Mouse (Mus musculus) urinary bladder, postnatal 36 days (tissue): ENCODE measurements at regions not wholly inside any gene's neighbourhood (a gene's known extent, or its start where the extent isn't known, plus 50 kb on each side); places are given as distances from the start of the nearest gene placed in this dataset.

Experiments used
- DNase-seq, 2 experiments: peaks; one replicate each; pipeline ENCODE4 v3.0.0; 2022; ENCODE audit warnings: low spot score in 2 of 2, mixed read lengths in 1 of 2

DNA sequence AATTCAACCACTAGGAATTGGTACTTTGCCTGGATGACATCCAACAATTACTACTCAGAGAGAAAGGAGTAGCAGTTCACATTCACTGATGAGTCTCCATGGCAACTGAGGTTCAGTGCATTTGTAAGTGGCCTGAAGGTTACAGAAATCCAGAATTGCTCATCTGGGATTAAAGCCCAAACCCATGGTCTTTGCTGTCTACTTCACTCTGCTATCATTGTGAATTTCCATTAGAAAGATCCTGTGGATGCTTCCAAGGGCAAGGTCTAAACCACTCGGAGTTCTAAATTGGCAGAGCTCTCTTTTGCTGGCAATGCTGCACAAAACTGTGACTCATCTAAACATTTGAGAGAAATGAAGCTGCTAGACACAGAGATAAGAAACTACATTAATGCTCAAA, 319.9 kb upstream of the Tbl1x start:
- DNase-seq, result peak in 1 of 2 experiments; percentile 0

DNA sequence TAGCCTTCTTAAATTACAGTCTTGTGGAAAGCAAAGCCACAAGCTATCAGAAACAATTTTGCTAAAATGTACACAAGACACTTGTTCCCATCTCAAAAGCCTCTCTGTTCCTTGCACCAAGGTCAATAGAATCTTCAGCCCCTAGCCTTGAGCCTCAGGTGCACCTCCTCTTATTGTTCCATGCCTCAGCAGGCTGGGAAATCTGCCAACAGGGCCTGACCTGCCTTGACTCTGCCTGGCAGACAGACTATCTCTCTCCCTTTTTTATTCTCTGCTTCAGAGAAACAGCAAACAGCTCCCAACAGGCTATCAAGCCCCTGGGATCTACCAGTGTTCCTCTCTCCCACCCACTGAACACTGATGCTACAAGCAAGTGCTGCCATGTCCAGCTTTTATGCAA, 302.1 kb upstream of the Tbl1x start:
- DNase-seq, result no peak

DNA sequence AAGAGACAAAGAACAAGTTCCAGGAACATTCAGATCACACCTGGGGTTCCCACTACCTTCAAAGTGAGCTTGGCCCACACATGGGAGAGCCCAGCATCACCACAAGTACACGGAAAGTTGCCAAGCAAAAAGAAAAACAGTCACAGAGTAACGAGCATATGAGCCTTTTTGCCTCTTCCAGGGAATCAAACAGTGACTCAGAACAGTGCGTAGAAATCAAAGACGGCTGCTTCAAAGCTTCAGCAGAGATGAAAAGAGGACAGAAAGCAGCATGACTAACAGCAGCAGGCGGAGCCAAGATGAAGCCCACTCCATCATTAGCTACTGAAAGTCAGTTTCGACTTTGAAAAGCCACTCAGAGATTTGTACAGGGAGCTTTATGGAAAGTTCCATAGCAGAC, 291.5 kb upstream of the Tbl1x start:
- DNase-seq, result no peak
